Mouse (Mus musculus): ENCODE data around the gene Mrtfa. TPM values are rescaled to one million over a fixed set of nuclear protein-coding genes. Genes with fewer than 3 reads are reported as not detected.

Mrtfa gene
- polyA plus RNA-seq, 1 experiment: 80.0 TPM

DNA sequence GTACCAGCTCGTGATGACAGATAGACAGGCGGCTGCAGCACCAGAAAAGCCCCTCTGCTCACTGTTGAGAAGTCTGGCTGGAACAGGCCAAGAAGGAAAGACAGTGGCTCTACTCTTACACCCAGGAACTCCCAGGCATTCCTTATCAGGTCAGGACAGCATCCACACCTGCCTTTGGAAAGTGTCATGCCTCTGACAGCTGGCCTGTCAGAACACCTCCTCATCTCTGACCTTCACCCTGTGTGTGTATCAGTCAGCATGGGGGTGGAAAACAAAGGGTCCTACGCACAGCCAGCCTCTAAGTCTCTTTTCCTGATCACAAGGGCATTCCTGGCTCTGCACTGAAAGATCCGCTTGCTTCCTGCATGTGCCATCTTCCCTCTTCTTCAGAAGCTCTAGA lies 148.8 kb downstream of the Mrtfa start:
- Histone ChIP-seq H3K27ac (ENCODE audit: insufficient read depth, low read length) (no peak overlapping the region), H3K27me3 (ENCODE audit: control insufficient read depth, insufficient read depth, low read length) (no peaks in the 10 kb centered on the region), H3K4me3 (ENCODE audit: extremely low read depth, insufficient read depth, insufficient read length) (no peak overlapping the region), H3K4me1 (ENCODE audit: control insufficient read depth, insufficient read depth, insufficient read length) (peaks cover 22% of the 10 kb centered on the region; the same call in 1 of the 2 replicates), H3K36me3 (ENCODE audit: control insufficient read depth, insufficient read depth, low read length) (peaks cover 6% of the 10 kb centered on the region; the same call in 1 of the 2 replicates)
- 81% methylated on average over 4 of the region's 4 CpGs for WGBS
- TF ChIP-seq CTCF (IDR thresholded peaks at IDR 0.05; ENCODE audit: extremely low read depth, insufficient read depth, insufficient read length, insufficient replicate concordance): no peak
- no peak for TF ChIP-seq POLR2A (IDR thresholded peaks at IDR 0.05; ENCODE audit: low read depth, low read length)
- no peak for DNase-seq (ENCODE audit: low read depth in 1 of 2, low spot score in 2 of 2)

DNA sequence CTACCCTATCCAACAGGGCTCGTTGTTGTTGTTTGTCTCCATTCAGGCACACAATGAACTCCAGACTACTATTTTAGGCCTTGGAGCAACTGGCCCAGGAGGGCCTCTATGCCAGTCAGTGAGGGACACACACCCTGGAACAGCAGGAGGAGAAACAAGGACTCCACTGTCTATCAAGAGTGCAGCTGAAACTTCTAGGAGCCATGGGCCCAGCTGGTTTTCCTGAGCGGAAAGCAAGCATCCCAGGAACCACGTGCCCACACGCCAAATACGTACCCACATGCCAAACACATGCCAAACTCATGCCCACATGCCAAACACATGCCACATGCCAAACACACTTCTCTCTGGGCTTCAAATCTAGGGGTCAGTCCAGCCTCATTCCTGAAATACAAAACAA lies 152.1 kb downstream of the Mrtfa start:
- H3K36me3 ChIP-seq (ENCODE audit: control insufficient read depth, insufficient read depth, low read length): peaks cover 6% of the 10 kb centered on the region
- no peak for DNase-seq (ENCODE audit: low read depth in 1 of 2, low spot score in 2 of 2)
- no peak overlapping the region for H3K27ac ChIP-seq (ENCODE audit: insufficient read depth, low read length)
- no peaks in the 10 kb centered on the region for H3K27me3 ChIP-seq (ENCODE audit: control insufficient read depth, insufficient read depth, low read length)
- TF ChIP-seq POLR2A (IDR thresholded peaks at IDR 0.05; ENCODE audit: low read depth, low read length): no peak
- no peak for TF ChIP-seq CTCF (IDR thresholded peaks at IDR 0.05; ENCODE audit: extremely low read depth, insufficient read depth, insufficient read length, insufficient replicate concordance)
- 95% methylated on average over 5 of the region's 5 CpGs for WGBS
- no peak overlapping the region for H3K4me3 ChIP-seq (ENCODE audit: extremely low read depth, insufficient read depth, insufficient read length)
- H3K4me1 ChIP-seq (ENCODE audit: control insufficient read depth, insufficient read depth, insufficient read length): peaks cover 43% of the 10 kb centered on the region

DNA sequence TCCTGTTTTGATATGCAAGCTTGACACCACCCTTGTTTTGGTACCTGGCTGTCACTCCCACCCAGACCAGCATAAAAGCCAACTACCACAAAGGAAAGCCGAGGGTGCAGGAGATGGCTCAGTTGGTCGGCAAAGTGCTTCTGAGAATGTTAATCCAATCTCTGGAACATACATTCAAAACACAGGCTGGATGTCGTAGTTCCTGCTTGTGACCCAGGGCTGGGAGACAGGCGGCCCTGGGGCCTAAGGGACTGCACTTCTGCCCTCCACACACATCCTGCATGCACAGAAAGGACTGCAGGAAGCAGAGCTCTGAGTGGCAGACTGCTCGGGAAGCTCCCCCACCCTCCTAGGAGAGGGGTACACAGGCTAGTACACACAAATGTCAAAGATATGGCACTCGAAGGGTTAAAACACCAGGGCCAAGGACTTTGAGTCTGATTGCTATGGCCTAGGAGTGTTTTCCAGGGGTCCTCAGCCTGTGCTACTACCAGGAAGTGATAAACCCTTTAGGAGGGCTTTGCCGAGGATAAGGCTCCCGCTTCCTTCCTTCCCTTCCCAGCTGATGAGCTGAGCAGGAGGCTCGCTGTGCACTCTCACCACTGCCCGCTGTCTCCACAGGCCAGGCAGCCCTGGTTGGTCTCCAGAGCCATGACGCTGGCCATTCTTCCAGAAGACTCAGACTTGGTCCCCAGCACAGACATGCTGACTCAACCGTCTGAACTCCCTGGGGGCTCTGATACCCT lies 155.0 kb downstream of the Mrtfa start:
- H3K27me3 ChIP-seq (ENCODE audit: control insufficient read depth, insufficient read depth, low read length): no peaks in the 10 kb centered on the region
- TF ChIP-seq CTCF (IDR thresholded peaks at IDR 0.05; ENCODE audit: extremely low read depth, insufficient read depth, insufficient read length, insufficient replicate concordance) (no peak), POLR2A (IDR thresholded peaks at IDR 0.05; ENCODE audit: low read depth, low read length) (no peak)
- 42% methylated on average over 12 of the region's 12 CpGs for WGBS
- peaks cover 48% of the 10 kb centered on the region for H3K4me1 ChIP-seq (ENCODE audit: control insufficient read depth, insufficient read depth, insufficient read length)
- no peak overlapping the region for H3K4me3 ChIP-seq (ENCODE audit: extremely low read depth, insufficient read depth, insufficient read length)
- no peak for DNase-seq (ENCODE audit: low read depth in 1 of 2, low spot score in 2 of 2)
- peak overlapping the region; percentile 81 for H3K27ac ChIP-seq (ENCODE audit: insufficient read depth, low read length)
- H3K36me3 ChIP-seq (ENCODE audit: control insufficient read depth, insufficient read depth, low read length): peaks cover 1% of the 10 kb centered on the region; the same call in 1 of the 2 replicates

DNA sequence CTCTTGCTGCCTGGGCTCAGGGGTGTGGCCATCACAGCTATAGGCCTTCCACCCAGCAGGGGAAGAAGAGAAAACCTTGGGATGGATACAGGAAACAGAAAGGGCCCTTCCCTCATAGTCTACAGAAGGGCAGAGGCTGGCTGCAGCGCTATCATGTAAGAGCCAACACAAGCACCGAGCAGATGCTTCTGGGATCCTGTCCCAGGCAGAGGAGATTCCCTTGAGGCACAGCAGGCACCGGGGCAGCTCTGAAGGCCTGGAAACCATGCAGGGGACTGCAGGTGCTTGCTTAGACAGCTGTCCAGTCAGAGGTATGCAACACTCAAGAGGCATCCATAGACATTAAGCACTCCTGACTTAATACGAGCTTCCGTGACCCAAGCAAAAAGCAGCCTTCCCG lies 156.4 kb downstream of the Mrtfa start:
- H3K27ac ChIP-seq (ENCODE audit: insufficient read depth, low read length): peak overlapping the region; percentile 81
- no peaks in the 10 kb centered on the region for H3K27me3 ChIP-seq (ENCODE audit: control insufficient read depth, insufficient read depth, low read length)
- H3K4me1 ChIP-seq (ENCODE audit: control insufficient read depth, insufficient read depth, insufficient read length): peaks cover 48% of the 10 kb centered on the region
- TF ChIP-seq CTCF (IDR thresholded peaks at IDR 0.05; ENCODE audit: extremely low read depth, insufficient read depth, insufficient read length, insufficient replicate concordance): no peak
- no peak for TF ChIP-seq POLR2A (IDR thresholded peaks at IDR 0.05; ENCODE audit: low read depth, low read length)
- WGBS: 53% methylated on average over 6 of the region's 6 CpGs
- H3K4me3 ChIP-seq (ENCODE audit: extremely low read depth, insufficient read depth, insufficient read length): no peak overlapping the region
- no peak for DNase-seq (ENCODE audit: low read depth in 1 of 2, low spot score in 2 of 2)
- H3K36me3 ChIP-seq (ENCODE audit: control insufficient read depth, insufficient read depth, low read length): no peaks in the 10 kb centered on the region; the same call in 1 of the 2 replicates

DNA sequence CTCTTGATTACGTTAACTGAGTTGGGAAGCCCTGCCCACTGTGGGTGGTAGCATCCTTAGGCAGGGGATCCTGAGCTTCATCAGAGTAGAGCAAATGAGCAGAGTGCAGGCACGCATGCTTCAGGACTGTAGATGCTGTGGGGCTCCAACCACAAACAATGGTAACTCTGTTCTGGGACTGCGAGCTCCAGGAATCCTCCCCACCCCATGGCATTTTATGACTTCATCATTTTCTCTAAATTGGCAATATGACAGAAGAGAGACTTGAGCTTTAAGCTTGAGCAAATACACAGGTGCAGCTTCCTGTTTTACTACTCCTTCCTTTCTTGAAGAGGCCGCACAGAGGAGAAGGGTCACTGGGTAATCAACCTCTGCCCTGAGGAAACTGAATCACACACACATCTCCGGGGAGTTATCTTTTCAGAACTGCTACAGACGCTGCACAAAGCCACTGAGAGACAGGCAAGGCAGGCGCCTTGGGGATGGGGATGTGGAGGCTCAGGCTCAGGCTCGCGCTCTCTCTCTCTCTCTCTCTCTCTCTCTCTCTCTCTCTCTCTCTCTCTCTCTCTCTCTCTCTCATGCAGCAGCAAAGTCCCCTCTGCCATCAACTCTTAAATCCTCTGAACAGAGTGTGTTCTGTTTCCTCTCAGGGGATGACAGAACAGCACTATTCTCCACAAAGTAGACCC lies 157.5 kb downstream of the Mrtfa start:
- Histone ChIP-seq H3K27ac (ENCODE audit: insufficient read depth, low read length) (peak overlapping the region; percentile 81), H3K36me3 (ENCODE audit: control insufficient read depth, insufficient read depth, low read length) (no peaks in the 10 kb centered on the region; the same call in 1 of the 2 replicates), H3K27me3 (ENCODE audit: control insufficient read depth, insufficient read depth, low read length) (no peaks in the 10 kb centered on the region), H3K4me1 (ENCODE audit: control insufficient read depth, insufficient read depth, insufficient read length) (peaks cover 48% of the 10 kb centered on the region), H3K4me3 (ENCODE audit: extremely low read depth, insufficient read depth, insufficient read length) (no peak overlapping the region)
- DNase-seq (ENCODE audit: low read depth in 1 of 2, low spot score in 2 of 2): peak; percentile 51 to 61
- TF ChIP-seq POLR2A (IDR thresholded peaks at IDR 0.05; ENCODE audit: low read depth, low read length) (no peak), CTCF (IDR thresholded peaks at IDR 0.05; ENCODE audit: extremely low read depth, insufficient read depth, insufficient read length, insufficient replicate concordance) (no peak)
- 14% methylated on average over 9 of the region's 9 CpGs for WGBS

DNA sequence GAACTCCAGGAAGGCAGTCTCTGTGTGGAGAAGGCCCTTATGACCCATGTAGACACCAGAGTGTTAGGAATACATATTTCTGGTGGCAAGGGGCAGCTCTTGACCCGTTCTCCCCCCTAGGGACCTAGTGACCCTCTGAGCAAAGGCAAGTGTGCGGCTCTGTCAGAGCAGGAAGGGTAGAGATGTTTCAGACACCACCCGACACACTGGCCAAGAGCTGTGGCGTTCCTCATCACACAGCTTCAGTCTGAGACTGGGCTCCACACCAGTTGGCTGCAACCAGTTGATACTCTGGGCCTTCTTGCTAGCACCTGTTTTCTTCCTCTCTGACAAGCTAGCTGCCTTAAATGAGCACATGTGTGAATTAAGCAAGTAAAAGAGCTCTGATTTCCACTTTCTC lies 158.9 kb downstream of the Mrtfa start:
- peaks cover 57% of the 10 kb centered on the region for H3K4me1 ChIP-seq (ENCODE audit: control insufficient read depth, insufficient read depth, insufficient read length)

More for the DNA sequence above, 158.9 kb downstream of the Mrtfa start:
- 76% methylated on average over 4 of the region's 4 CpGs for WGBS
- Histone ChIP-seq H3K4me3 (ENCODE audit: extremely low read depth, insufficient read depth, insufficient read length) (no peak overlapping the region), H3K27me3 (ENCODE audit: control insufficient read depth, insufficient read depth, low read length) (no peaks in the 10 kb centered on the region), H3K36me3 (ENCODE audit: control insufficient read depth, insufficient read depth, low read length) (no peaks in the 10 kb centered on the region; the same call in 1 of the 2 replicates), H3K27ac (ENCODE audit: insufficient read depth, low read length) (peak overlapping the region; percentile 19)
- no peak for DNase-seq (ENCODE audit: low read depth in 1 of 2, low spot score in 2 of 2)
- TF ChIP-seq CTCF (IDR thresholded peaks at IDR 0.05; ENCODE audit: extremely low read depth, insufficient read depth, insufficient read length, insufficient replicate concordance) (no peak), POLR2A (IDR thresholded peaks at IDR 0.05; ENCODE audit: low read depth, low read length) (no peak)
